Mouse (Mus musculus) layer of hippocampus, adult 2 months (tissue): Measurements from ENCODE around the gene Tmpo. TPM values are rescaled to one million over a fixed set of nuclear protein-coding genes. Genes with fewer than 3 reads are reported as not detected.
A peak's percentile ranks its signal among the peaks of the same experiment; 100 is the strongest.

Experiments
- DNase-seq, 2 experiments: peaks; one replicate each; pipeline ENCODE4 v3.0.0; 2022; ENCODE audit warnings: low spot score in 2 of 2
- H3K27ac ChIP-seq: fragments of 200-600 bp; 2 replicates; pipeline ENCODE4 v1.8.1; 2022
- H3K4me3 ChIP-seq: fragments of 200-600 bp; 2 replicates; pipeline ENCODE4 v1.8.1; 2022; ENCODE audit warnings: mild to moderate bottlenecking
- CTCF ChIP-seq: fragments of 200-600 bp; conservative IDR thresholded peaks from 2 replicates; pipeline ENCODE4 v1.8.1; 2022; ENCODE audit warnings: antibody characterized with exemption, mild to moderate bottlenecking, moderate library complexity
- total RNA-seq, 2 experiments: library from RNA; stranded (reverse); gene quantifications; 2 replicates each; pipeline ENCODE4 v1.2.3; 2021

The Tmpo gene
- total RNA-seq, 2 experiments from 2014 or later = 37.5 to 39.7 TPM

- no peak overlapping the region for H3K4me3 ChIP-seq
- no peak overlapping the region for H3K27ac ChIP-seq
- TF ChIP-seq CTCF = peak; percentile 88
- peak; percentile 20 to 35 for DNase-seq
Measured at GRCm38 (mm10) chr10:91166890-91167289, 14.2 kb downstream of the Tmpo start.

GRCm38 (mm10) chr10:91165850-91166249 is 15.3 kb downstream of the Tmpo start:
- DNase-seq = no peak
- no peak for TF ChIP-seq CTCF
- no peak overlapping the region for H3K27ac ChIP-seq
- no peak overlapping the region for H3K4me3 ChIP-seq

- DNase-seq = no peak
- Histone ChIP-seq H3K27ac (no peak overlapping the region), H3K4me3 (no peak overlapping the region)
- no peak for TF ChIP-seq CTCF
Measured at GRCm38 (mm10) chr10:91164491-91164890, 16.6 kb downstream of the Tmpo start.

- H3K4me3 ChIP-seq = no peak overlapping the region
- no peak for TF ChIP-seq CTCF
Measured at GRCm38 (mm10) chr10:91162511-91163163, 18.5 kb downstream of the Tmpo start.

GRCm38 (mm10) chr10:91162077-91162476 is 19.0 kb downstream of the Tmpo start:
- no peak overlapping the region for H3K4me3 ChIP-seq
- DNase-seq = no peak
- no peak for TF ChIP-seq CTCF
- no peak overlapping the region for H3K27ac ChIP-seq

More at GRCm38 (mm10) chr10:91162511-91163163, 18.5 kb downstream of the Tmpo start:
- no peak for DNase-seq
- no peak overlapping the region for H3K27ac ChIP-seq

- no peak overlapping the region for H3K27ac ChIP-seq
- no peak for DNase-seq
- H3K4me3 ChIP-seq = no peak overlapping the region
- TF ChIP-seq CTCF = no peak
Measured at GRCm38 (mm10) chr10:91161006-91161405, 20.1 kb downstream of the Tmpo start.

- Histone ChIP-seq H3K27ac (no peak overlapping the region), H3K4me3 (no peak overlapping the region)
- no peak for TF ChIP-seq CTCF
- DNase-seq = no peak
Measured at GRCm38 (mm10) chr10:91158442-91158841, 22.7 kb downstream of the Tmpo start.

- H3K27ac ChIP-seq = no peak overlapping the region
- DNase-seq = no peak
- H3K4me3 ChIP-seq = no peak overlapping the region
- TF ChIP-seq CTCF = no peak
Measured at GRCm38 (mm10) chr10:91156338-91156737, 24.8 kb downstream of the Tmpo start.

GRCm38 (mm10) chr10:91153894-91154503 is 27.1 kb downstream of the Tmpo start:
- DNase-seq = no peak
- TF ChIP-seq CTCF = no peak
- no peak overlapping the region for H3K27ac ChIP-seq

GRCm38 (mm10) chr10:91145413-91145812 is 35.7 kb downstream of the Tmpo start:
- Histone ChIP-seq H3K27ac (no peak overlapping the region), H3K4me3 (no peak overlapping the region)
- TF ChIP-seq CTCF = no peak
- no peak for DNase-seq

More at GRCm38 (mm10) chr10:91153894-91154503, 27.1 kb downstream of the Tmpo start:
- H3K4me3 ChIP-seq = no peak overlapping the region

- DNase-seq = no peak
- Histone ChIP-seq H3K27ac (no peak overlapping the region), H3K4me3 (no peak overlapping the region)
- peak; percentile 49 for TF ChIP-seq CTCF
Measured at GRCm38 (mm10) chr10:91143313-91144230, 37.5 kb downstream of the Tmpo start.

GRCm38 (mm10) chr10:91142654-91143191 is 38.4 kb downstream of the Tmpo start:
- no peak overlapping the region for H3K27ac ChIP-seq
- no peak overlapping the region for H3K4me3 ChIP-seq
- 0 out of 2 replicates have a peak, but pooled peaks have one; percentile 11 for TF ChIP-seq CTCF
- no peak for DNase-seq

- Histone ChIP-seq H3K27ac (no peak overlapping the region), H3K4me3 (no peak overlapping the region)
- peak; percentile 90 for TF ChIP-seq CTCF
- peak in 1 of 2 experiments; percentile 32 for DNase-seq
Measured at GRCm38 (mm10) chr10:91141564-91141963, 39.6 kb downstream of the Tmpo start.
